Mouse (Mus musculus): ENCODE results near the gene Cxcr2. TPM values are rescaled to one million over a fixed set of nuclear protein-coding genes. Genes with fewer than 3 reads are reported as not detected.

Cxcr2 gene
- polyA plus RNA-seq, 1 experiment, result not detected

- H3K27ac ChIP-seq (ENCODE audit: insufficient read depth, low read depth, low read length), result no peak within 1 kb of the TSS
- TF ChIP-seq POLR2A (IDR thresholded peaks at IDR 0.05; ENCODE audit: borderline replicate concordance, low read depth, low read length), result no peak
- no peak for TF ChIP-seq CTCF (IDR thresholded peaks at IDR 0.05; ENCODE audit: low read depth, low read length)
- peaks cover 13% of the 10 kb centered on the region for H3K4me1 ChIP-seq (ENCODE audit: control insufficient read depth, insufficient read depth, low read length)
- H3K4me3 ChIP-seq (ENCODE audit: insufficient read depth, low read length), result no peak within 1 kb of the TSS
Observed at GRCm38 (mm10) chr1:74194445-74194844, 40.7 kb downstream of the Cxcr2 start, which contains the start of gene Cxcr1. TSS of gene Cxcr1 (minus strand) at chr1:74194631.

DNA sequence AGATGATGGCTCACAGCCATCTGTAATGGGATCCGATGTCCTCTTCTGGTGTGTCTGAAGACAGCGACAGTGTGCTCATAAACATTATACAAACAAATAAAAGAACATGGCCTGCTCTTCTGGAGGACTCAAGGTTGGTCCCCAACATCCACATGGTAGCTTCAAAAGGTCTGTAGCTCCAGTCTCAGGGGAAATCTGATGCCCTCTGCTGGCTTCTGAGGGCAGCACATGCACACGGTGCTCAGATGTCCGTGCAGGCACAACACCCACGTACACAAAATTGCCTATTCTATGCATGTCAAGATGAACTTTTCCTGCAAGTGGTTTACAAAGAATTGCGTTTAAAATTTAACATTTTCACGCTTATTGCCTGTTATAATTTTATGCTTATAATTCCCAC, 42.2 kb downstream of the Cxcr2 start:
- no peak overlapping the region for H3K27ac ChIP-seq (ENCODE audit: insufficient read depth, low read depth, low read length)
- TF ChIP-seq CTCF (IDR thresholded peaks at IDR 0.05; ENCODE audit: low read depth, low read length), result no peak
- TF ChIP-seq POLR2A (IDR thresholded peaks at IDR 0.05; ENCODE audit: borderline replicate concordance, low read depth, low read length), result no peak
- no peak overlapping the region for H3K4me3 ChIP-seq (ENCODE audit: insufficient read depth, low read length)
- H3K4me1 ChIP-seq (ENCODE audit: control insufficient read depth, insufficient read depth, low read length), result peaks cover 16% of the 10 kb centered on the region

DNA sequence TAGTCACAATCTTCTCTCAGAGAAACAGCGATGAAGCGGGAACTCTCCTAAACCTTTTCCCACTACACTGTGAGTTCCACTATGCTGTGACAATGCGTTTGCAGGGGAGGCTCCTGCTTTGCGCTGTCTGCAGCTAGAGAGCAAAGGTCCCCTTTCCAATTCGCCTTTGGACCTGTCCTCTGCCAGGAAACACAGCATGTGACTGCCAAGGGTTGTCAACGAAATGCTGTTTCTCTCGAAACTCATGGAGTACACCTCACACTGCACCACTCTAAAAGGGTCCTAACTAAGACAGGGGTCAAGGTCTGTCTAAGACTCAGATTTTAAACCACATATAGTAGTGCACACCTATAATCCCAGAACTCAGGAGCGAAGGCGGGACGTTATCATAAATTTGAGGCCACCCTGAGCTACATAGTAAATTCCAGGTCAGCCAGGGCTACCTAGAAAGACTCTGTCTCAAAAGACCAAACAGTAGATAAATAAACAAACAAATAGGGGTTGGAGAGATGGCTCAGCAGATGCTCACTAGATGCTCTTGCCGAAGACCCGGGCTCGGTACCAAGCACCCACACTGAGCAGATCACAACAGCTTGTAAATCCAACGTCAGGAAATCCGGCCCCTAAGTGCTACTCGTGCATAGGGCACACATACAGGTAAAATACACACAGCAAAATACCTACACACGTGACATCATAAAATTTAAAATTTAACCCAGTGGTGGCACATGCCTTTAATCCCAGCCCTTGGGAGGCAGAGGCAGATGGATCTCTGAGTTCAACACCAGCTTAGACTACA, 43.0 kb downstream of the Cxcr2 start:
- Histone ChIP-seq H3K4me3 (ENCODE audit: insufficient read depth, low read length) (no peak overlapping the region), H3K4me1 (ENCODE audit: control insufficient read depth, insufficient read depth, low read length) (peaks cover 20% of the 10 kb centered on the region), H3K27ac (ENCODE audit: insufficient read depth, low read depth, low read length) (no peak overlapping the region)
- TF ChIP-seq POLR2A (IDR thresholded peaks at IDR 0.05; ENCODE audit: borderline replicate concordance, low read depth, low read length), result no peak
- no peak for TF ChIP-seq CTCF (IDR thresholded peaks at IDR 0.05; ENCODE audit: low read depth, low read length)

- Histone ChIP-seq H3K4me1 (ENCODE audit: control insufficient read depth, insufficient read depth, low read length) (peaks cover 20% of the 10 kb centered on the region), H3K27ac (ENCODE audit: insufficient read depth, low read depth, low read length) (no peak overlapping the region), H3K4me3 (ENCODE audit: insufficient read depth, low read length) (no peak overlapping the region)
- TF ChIP-seq CTCF (IDR thresholded peaks at IDR 0.05; ENCODE audit: low read depth, low read length), result no peak
- no peak for TF ChIP-seq POLR2A (IDR thresholded peaks at IDR 0.05; ENCODE audit: borderline replicate concordance, low read depth, low read length)
Observed at GRCm38 (mm10) chr1:74197726-74198470, 44.1 kb downstream of the Cxcr2 start.

DNA sequence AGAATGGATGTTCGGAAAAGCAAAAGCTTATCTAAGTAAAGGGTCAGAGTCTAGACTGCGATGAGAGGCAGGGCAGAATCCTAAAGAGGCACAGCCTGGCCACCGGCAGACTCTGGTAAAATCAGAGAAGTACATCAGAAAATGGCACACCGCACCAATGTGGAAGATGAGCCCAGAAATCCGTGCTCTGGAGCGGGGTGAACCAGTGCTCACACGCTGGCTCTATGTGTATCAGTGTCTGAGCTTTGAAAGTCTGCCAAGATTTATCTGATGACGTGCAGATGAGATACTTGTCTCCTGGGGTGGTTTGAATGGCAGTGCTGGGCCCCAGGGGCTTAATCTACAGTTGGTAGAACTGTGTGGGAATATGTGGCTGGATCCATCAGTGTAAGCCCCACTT, 45.3 kb downstream of the Cxcr2 start:
- Histone ChIP-seq H3K4me3 (ENCODE audit: insufficient read depth, low read length) (no peak overlapping the region), H3K4me1 (ENCODE audit: control insufficient read depth, insufficient read depth, low read length) (peaks cover 20% of the 10 kb centered on the region), H3K27ac (ENCODE audit: insufficient read depth, low read depth, low read length) (no peak overlapping the region)
- TF ChIP-seq CTCF (IDR thresholded peaks at IDR 0.05; ENCODE audit: low read depth, low read length), result no peak
- TF ChIP-seq POLR2A (IDR thresholded peaks at IDR 0.05; ENCODE audit: borderline replicate concordance, low read depth, low read length), result no peak

DNA sequence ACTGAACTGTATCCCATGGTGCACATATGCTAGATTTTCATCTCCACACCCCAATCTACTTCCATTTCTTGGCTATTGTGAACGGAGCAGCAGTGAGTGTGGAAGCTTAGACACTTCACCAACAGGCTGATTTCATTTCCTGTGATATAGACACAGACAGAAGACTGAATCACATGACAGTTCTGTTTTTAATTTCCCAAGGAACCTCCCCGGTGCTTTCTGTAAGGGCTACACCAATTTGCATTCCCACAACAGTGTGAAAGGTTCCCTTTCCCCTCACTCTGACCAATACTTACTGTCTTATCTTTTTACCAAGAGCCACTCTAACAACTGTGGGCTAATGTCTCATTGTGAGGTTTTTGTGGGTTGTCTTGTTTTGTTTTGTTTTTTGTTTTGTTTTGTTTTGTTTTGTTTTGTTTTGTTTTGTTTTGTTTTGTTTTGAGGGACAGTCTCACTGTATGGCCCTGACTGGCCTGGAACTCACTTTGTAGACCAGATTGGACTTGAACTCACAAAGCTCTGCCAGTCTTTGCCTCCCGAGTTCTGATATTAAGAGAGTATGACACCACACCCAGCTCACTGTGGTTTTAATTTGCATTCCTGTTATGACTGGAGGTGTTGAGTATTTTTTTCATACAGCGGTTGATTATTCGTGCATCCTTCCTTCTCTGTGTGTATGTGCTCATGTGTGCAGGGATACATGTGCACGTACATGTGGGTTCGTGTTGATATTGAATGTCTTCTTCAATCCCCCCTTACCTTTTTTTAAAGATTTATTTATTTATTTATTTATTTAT, 47.5 kb downstream of the Cxcr2 start:
- no peak overlapping the region for H3K4me3 ChIP-seq (ENCODE audit: insufficient read depth, low read length)
- TF ChIP-seq POLR2A (IDR thresholded peaks at IDR 0.05; ENCODE audit: borderline replicate concordance, low read depth, low read length), result no peak
- TF ChIP-seq CTCF (IDR thresholded peaks at IDR 0.05; ENCODE audit: low read depth, low read length), result no peak
- H3K27ac ChIP-seq (ENCODE audit: insufficient read depth, low read depth, low read length), result peak overlapping the region; percentile 66
- peaks cover 23% of the 10 kb centered on the region for H3K4me1 ChIP-seq (ENCODE audit: control insufficient read depth, insufficient read depth, low read length)

DNA sequence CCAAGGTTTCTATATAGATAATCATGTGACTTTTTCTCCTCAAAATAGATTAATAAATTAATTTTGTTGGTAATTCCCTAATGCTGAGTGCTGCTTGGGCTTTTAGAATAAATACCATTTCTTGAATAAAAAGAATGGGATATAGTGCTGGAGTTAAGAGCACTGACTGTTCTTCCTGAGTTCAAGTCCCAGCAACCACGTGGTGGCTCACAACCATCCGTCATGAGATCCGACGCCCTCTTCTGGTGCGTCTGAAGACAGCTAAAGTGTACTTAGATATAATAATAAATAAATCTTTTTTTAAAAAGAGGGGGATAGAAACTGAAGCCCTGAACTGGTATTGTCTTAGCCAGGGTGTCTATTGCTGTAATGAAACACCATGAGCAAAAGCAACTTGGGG, 49.7 kb downstream of the Cxcr2 start:
- Histone ChIP-seq H3K27ac (ENCODE audit: insufficient read depth, low read depth, low read length) (no peak overlapping the region), H3K4me3 (ENCODE audit: insufficient read depth, low read length) (no peak overlapping the region), H3K4me1 (ENCODE audit: control insufficient read depth, insufficient read depth, low read length) (peaks cover 19% of the 10 kb centered on the region)
- TF ChIP-seq CTCF (IDR thresholded peaks at IDR 0.05; ENCODE audit: low read depth, low read length) (no peak), POLR2A (IDR thresholded peaks at IDR 0.05; ENCODE audit: borderline replicate concordance, low read depth, low read length) (no peak)

GRCm38 (mm10) chr1:74205881-74206280, 52.1 kb downstream of the Cxcr2 start:
- TF ChIP-seq CTCF (IDR thresholded peaks at IDR 0.05; ENCODE audit: low read depth, low read length) (no peak), POLR2A (IDR thresholded peaks at IDR 0.05; ENCODE audit: borderline replicate concordance, low read depth, low read length) (no peak)
- no peak overlapping the region for H3K4me3 ChIP-seq (ENCODE audit: insufficient read depth, low read length)
- H3K4me1 ChIP-seq (ENCODE audit: control insufficient read depth, insufficient read depth, low read length), result peaks cover 7% of the 10 kb centered on the region
- H3K27ac ChIP-seq (ENCODE audit: insufficient read depth, low read depth, low read length), result no peak overlapping the region

DNA sequence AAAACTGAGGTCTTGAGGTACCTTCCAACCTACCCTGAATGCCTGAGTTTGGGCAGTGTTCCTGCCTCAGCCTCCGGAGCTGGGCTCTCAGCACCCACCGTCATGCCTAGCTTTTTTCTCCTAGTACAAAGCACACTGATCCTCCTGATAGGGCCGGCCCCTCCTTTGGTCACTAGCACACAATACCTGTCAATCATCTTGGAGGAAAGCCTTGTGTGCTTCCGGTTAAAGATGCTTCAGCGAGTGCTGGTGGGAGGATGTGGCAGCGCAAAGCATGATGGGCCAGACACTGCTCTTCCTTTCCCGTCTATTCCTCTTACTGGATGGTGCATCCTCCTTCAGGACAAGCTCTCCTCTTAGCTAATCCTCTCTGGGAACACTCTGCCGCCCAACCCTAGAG, 52.9 kb downstream of the Cxcr2 start:
- TF ChIP-seq CTCF (IDR thresholded peaks at IDR 0.05; ENCODE audit: low read depth, low read length) (no peak), POLR2A (IDR thresholded peaks at IDR 0.05; ENCODE audit: borderline replicate concordance, low read depth, low read length) (no peak)
- Histone ChIP-seq H3K4me3 (ENCODE audit: insufficient read depth, low read length) (no peak overlapping the region), H3K27ac (ENCODE audit: insufficient read depth, low read depth, low read length) (no peak overlapping the region), H3K4me1 (ENCODE audit: control insufficient read depth, insufficient read depth, low read length) (peaks cover 3% of the 10 kb centered on the region; the same call in 1 of the 2 replicates)
